Mouse (Mus musculus): ENCODE data around the gene Papss1. TPM values are rescaled to one million over a fixed set of nuclear protein-coding genes. Genes with fewer than 3 reads are reported as not detected.
"Not testable (repeated sequence)": the region's sequence is repeated elsewhere in the genome, so short reads cannot be mapped to it uniquely, and the experiment has no call there.

Papss1 gene
- total RNA-seq (2021): 10 to 100 TPM; 19.8 to 22.7 TPM
- long read RNA-seq, experiment 1, transcript Papss1-205 (13 exons, 2,648 nt): minor isoform, 6 of 39 reads
- long read RNA-seq, experiment 1, transcript Papss1-201 (12 exons, 2,600 nt): major isoform, 28 of 39 reads
- long read RNA-seq, experiment 1, partial matches to known transcripts: 2 of 39 reads
- long read RNA-seq, experiment 1, other reads (novel, unspliced or antisense): 3 of 39 reads
- long read RNA-seq, experiment 2, transcript Papss1-201 (12 exons, 2,600 nt): major isoform, 23 of 29 reads
- long read RNA-seq, experiment 2, transcript Papss1-205 (13 exons, 2,648 nt): minor isoform, 5 of 29 reads
- long read RNA-seq, experiment 2, partial matches to known transcripts: 1 of 29 reads
- long read RNA-seq, experiment 2, other reads (novel, unspliced or antisense): 0 of 29 reads

- DNase-seq: peak; percentile 100
These were observed at the start of gene Papss1 for GRCm38 (mm10) chr3:131564430-131565256. Papss1 (plus strand) TSS chr3:131564768.

DNA sequence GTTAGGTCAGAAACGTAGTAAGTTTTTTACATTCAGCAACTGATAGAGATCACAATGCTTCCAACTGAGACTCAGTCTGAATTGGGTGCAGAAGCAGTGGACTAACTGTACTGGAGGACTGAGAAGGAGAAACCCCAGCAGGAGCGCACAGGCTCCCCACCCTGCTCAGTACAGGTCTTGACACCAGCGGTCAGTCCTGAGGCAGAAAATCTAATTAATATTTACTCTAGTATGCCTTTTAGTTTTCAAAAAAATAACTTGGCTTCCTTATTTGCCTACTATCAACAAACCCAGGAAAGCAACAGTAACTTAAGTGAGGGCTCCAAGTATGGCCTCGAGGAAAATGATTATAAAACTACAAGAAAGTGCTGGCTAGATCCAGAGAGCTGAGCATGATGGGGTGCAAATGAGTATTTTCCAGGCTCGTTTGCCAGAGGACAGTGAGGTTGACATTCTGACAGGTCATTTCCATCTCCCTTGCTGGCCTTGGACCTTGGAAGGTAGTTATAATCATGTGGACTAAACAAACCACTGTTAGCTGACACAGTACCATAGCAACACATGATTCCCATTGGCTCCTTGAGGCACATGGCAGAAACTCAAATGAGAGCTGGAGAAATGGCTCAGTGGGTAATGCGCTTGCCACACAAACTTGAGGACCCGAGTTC, 48.1 kb upstream of the Papss1 start:
- no peak for DNase-seq

DNA sequence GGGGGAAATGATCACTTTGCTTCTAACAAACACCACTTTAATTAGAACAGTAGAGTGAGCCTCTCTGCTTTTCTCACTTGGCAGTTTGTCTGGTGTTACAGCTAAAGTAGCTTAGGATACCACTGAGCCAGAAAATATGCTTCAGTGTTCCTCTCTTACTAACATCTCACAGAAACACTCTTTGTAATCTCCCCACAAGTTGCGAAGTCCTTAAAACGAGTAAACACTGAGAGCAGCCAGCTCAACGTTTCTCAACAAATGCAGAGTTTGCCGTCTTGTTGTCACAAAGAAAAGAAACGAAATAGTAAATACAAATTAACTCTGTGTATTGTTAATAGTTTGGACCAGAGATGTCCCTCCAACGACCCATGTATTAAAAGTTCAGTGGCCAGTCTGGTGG, 46.8 kb upstream of the Papss1 start:
- DNase-seq: no peak

DNA sequence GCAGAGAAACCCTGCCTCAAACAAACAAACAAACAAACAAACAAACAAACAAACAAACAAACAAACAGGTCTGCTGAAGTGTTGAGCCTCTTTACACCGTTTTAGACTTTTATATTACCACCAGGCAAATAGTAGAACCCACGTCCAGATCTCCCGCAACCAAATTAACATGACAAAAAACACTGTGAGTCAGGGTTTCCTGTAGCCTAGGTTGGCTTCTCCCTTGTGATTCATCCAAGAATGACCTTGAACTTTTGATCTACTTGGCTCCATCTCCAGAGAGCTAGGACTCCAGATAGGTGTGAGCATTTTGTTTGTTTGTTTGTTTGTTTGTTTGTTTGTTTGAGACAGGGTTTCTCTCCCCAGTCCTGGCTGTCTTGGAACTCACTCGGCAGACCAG, 43.4 kb upstream of the Papss1 start:
- DNase-seq: no peak

DNA sequence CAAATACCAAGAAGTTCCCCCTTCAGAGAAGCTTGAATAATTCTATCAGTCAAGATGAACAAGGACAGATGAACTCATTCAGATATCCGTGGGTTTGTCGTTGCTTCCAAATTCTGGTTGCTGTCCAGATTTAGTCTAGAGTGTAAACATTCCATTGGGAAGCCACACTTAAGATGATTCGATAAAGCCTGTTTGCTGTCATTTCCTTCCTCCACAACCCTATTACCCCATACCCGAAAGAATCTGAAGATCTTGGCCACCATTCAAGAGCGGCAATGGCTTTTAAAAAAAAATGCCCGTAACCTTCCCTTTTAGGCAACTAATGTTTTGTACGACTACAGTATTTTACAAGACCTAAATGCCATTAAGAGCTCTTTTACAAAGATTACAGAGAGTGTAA, 42.3 kb upstream of the Papss1 start:
- no peak for DNase-seq

DNA sequence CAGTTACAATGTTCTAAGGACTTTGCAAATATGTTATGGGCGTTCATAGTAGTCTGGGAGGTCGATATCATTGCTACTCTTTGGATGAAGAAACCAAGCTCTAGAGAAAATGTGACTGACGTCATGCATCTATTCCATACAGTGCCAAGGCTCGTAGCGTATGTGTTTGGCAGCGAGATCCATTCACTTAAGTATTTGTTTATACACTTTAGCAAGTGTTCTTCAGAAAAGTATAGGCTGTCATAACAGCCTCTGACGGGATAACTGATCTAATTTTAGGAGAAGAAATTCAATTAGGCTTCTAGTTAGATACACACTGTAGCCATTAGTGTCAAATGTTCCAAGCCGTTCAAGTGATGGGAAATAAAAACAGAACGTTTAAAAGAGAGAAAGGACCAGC, 40.8 kb upstream of the Papss1 start:
- DNase-seq: no peak

DNA sequence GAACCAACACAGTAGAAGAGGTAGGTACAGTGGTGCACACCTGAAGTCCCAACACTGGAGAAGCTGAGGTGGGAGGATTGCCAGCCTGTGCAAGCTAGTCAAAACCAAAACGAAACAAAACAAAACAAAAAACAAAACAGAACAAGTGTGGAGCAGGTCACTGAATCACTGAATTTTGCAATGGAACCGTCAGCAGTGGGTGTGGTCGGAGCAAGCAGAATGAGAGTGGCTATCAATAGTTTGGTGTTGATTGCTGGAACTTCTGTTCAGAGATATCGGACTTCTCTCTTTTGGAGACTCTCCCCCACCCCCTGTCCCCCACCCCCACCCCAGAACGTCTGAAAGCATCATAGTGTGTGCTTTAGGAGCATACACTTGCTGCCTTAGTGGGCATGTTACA, 40.4 kb upstream of the Papss1 start:
- DNase-seq: no peak

DNA sequence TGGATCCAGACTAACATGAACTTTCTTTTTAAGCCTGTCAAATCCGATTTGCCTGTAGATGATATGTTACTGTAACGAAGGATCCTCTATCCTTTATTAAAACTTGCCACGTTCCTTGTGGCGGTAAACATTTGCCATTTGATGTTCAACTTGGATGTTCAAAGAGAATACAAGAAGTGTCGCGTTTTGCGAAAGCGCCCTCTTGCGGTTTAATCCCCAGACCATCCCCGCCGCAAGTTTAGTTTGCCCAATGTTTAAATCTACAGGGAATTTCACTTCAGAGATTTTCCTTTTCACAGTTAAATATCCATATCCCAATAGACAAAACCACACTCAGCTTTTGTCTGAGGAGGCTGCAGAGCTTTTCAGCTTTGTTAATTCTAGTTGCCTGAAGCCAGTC, 39.8 kb upstream of the Papss1 start:
- DNase-seq: peak; percentile 57

- DNase-seq: no peak
These were observed 39.3 kb upstream of the Papss1 start for GRCm38 (mm10) chr3:131525229-131525628.

DNA sequence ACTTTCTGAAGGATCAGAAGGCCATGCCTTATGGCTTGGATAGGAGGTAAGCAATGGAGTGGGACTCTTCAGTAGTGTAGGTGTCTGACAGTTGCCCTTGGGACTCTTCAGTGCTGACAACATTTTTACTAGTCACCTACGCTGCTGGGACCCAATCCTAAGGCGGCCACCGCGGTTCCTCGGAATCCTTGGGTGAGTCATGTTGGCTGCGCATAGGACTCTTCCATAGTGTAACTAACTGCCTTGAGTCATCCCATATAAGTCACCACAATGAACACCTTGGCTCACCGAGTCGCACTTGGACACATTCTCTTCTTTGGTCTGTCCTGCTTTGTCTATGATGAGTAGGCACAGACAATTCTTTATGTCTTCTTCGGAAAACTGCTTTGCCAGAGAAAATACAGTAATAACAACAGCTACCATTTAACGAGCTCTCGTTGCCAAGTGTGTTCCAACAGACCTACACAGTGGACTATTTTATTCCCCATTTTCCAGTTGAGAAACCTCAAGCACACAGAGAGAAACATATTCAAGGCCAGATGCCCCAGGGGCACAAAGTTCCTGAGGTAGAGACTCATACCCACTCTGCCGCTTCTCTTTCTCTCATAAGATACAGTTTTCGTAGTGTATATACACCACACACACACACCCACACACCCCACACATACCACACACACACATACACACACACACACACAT, 23.2 kb upstream of the Papss1 start:
- DNase-seq: no peak

DNA sequence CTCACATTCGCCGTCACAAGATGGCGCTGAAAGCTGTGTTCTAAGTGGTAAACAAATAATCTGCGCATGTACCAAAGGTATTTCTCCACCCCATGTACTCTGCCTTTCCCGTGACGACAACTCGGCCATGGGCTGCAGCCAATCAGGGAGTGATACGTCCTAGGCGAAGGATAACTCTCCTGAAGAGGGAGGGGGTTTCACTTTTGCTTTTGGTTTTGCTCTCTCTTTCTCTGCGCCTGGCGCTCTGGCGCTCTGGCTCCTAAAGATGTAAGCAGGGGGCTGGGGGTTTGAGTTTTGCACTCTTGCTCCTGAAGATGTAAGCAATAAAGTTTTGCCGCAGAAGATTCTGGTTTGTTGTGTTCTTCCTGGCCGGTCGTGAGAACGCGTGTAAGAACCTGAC, 17.0 kb upstream of the Papss1 start:
- not testable (repeated sequence) for DNase-seq

GRCm38 (mm10) chr3:131550046-131550445, 14.5 kb upstream of the Papss1 start:
- no peak for DNase-seq

GRCm38 (mm10) chr3:131552349-131553254, 12.0 kb upstream of the Papss1 start:
- no peak for DNase-seq

- no peak for DNase-seq
These were observed 8.8 kb upstream of the Papss1 start for GRCm38 (mm10) chr3:131555771-131556170.

- no peak for DNase-seq
These were observed 3.0 kb upstream of the Papss1 start for GRCm38 (mm10) chr3:131561591-131561990.

- peak; percentile 16 for DNase-seq
These were observed 666 bp downstream of the Papss1 start for GRCm38 (mm10) chr3:131565257-131565610.

DNA sequence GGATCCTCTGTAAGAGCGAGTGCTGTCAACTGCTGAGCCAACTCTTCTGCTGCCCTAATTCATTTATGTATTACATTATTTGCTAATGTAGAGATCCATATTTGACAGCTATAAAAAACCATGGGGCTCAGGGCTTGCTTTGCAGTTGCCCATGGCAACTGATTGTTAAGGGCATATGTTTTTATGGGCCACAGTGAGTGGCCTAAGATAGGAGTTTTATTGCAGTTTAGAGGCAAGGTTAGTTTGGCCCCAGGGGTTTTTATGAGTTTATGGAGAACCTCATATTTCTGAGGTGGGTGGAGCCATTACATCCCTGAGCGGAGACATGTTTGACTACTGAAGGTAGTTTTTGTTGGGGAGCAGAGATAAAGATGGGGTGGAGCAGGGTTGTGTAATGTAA, 1.7 kb downstream of the Papss1 start:
- DNase-seq: no peak

GRCm38 (mm10) chr3:131570506-131570905, 5.9 kb downstream of the Papss1 start:
- DNase-seq: no peak

- no peak for DNase-seq
These were observed 9.0 kb downstream of the Papss1 start for GRCm38 (mm10) chr3:131573555-131573954.

DNA sequence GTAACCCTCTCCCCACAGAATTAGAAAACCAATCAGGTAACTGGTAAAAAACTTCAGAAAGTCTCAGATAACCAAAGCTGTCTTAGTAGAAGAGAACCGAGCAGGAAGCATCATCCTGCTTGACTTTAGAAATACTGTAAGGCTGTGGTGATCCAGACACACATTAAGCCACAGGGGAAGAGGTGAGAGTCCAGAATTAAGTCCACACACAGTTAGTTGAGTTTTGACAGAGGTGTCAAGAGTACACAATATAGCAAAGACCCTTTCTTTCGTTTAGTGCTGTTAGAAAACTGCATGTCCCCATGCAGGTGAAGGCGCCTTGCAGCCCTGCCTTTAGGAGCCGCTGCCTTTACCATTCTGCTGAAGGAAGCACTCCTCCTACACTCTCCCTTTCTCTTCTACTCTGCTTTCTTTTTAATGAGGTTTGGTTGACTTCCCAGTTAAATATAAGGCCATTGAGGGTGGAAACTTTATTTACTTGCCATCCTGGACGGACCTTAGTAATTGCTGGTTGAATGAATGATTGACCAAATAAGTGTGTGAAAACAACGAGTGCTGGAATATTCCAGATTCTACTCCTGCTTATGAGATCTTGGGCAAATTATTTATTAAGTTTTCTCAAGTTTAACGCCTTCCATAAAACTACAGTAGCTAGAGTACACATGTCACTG, 14.0 kb downstream of the Papss1 start:
- no peak for DNase-seq

DNA sequence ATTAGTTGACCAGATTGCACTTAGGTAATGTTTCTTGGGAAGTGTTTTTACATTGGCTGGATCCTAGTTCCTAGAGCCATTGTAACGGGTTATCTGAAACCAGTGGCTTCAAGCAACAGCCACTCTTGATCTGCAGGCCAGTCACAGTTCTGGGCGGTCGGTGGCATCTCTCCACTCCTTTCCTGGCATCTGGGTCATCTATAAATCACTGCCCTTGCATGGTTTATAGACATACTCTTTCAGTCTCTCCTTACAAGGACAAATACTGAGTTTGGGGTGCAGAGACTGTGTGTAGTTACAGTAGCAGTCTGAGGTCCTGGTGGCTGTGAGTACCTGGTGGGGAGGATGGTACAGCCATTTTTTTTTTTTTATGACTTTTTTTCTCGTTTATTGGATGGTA, 15.5 kb downstream of the Papss1 start:
- no peak for DNase-seq
